Mouse (Mus musculus) hindbrain, embryonic 13.5 days (tissue): Measurements from ENCODE around the gene Ndufb8. TPM values are rescaled to one million over a fixed set of nuclear protein-coding genes. Genes with fewer than 3 reads are reported as not detected.

Experiments
- ATAC-seq: fragments of 200-750 bp; cut with Nextera tagmentation; 2 replicates; pipeline ENCODE4 v1.8.0; 2017; ENCODE audit warnings: moderate TSS enrichment; ENCODE audit not compliant: low FRiP score
- H3K27ac ChIP-seq: fragments of 300-500 bp; sonication (generic); 2 replicates; pipeline ENCODE4 v1.5.1; 2015; ENCODE audit warnings: inconsistent platforms, mild to moderate bottlenecking, moderate library complexity
- H3K27me3 ChIP-seq: fragments of 300-500 bp; sonication (generic); 2 replicates; pipeline ENCODE4 v1.6.1; 2015; ENCODE audit warnings: mild to moderate bottlenecking, inconsistent platforms
- H3K36me3 ChIP-seq: fragments of 300-500 bp; sonication (generic); 2 replicates; pipeline ENCODE4 v1.6.1; 2015; ENCODE audit warnings: mild to moderate bottlenecking, inconsistent platforms
- H3K4me1 ChIP-seq: fragments of 300-500 bp; sonication (generic); replicated peaks from 2 replicates; pipeline ENCODE4 v1.6.1; 2015; ENCODE audit warnings: inconsistent platforms
- H3K4me2 ChIP-seq: fragments of 300-500 bp; sonication (generic); 2 replicates; pipeline ENCODE4 v1.6.1; 2015; ENCODE audit warnings: inconsistent platforms, mild to moderate bottlenecking, moderate library complexity
- H3K4me3 ChIP-seq: fragments of 300-500 bp; sonication (generic); 2 replicates; pipeline ENCODE4 v1.5.1; 2015; ENCODE audit warnings: mild to moderate bottlenecking, inconsistent platforms
- H3K9ac ChIP-seq: fragments of 300-500 bp; sonication (generic); 2 replicates; pipeline ENCODE4 v1.6.1; 2015; ENCODE audit warnings: mild to moderate bottlenecking, inconsistent platforms
- H3K9me3 ChIP-seq: fragments of 300-500 bp; sonication (generic); 2 replicates; pipeline ENCODE4 v1.6.1; 2016; ENCODE audit warnings: inconsistent platforms
- WGBS: fragments of 180-500 bp; shearing (Covaris S2); methylation state at CpG from one replicate; pipeline ENCODE4 v1.1.7; 2015; 5-methylcytosine and 5-hydroxymethylcytosine counted together
- polyA plus RNA-seq: library from polyadenylated mRNA; unstranded; fragments of >200 nt; fragmentation: Nextera tagmentation; extraction: Ambion mirVana; gene quantifications from 2 replicates; pipeline ENCODE4 v1.2.1, GENCODE M21; 2015

Ndufb8 gene
- polyA plus RNA-seq, 1 experiment from 2014 or later: 592 TPM

DNA sequence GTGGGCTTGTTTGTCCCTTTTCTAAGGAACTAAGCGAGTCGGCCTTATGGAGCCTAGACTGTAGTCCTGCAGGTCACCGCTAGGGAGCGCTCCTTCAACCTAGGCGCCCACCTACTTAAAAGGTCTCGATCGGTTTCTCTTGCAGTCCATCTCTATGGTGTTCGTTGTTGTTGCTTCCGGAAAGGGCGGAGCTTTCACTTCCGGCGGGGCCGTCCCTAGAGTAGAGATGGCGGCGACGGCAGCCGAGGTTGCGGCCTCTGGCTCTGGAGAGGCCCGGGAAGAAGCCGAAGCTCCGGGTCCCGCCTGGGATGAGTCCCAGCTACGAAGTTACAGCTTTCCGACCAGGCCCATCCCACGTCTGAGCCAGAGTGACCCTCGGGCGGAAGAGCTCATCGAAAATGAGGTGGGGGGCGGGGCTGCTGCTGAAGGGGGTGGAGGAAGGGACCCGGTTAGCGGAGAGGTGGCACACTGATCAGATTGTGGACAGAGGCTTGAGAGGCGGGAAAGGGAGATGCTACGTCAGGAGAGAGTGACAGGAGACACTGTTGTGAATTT, 7.5 kb upstream of the Ndufb8 start, which contains the start of gene Hif1an:
TSS of gene Hif1an (plus strand) at position 199 of the 555 bp plus-strand sequence.
- ATAC-seq: peak; percentile 98
- H3K36me3 ChIP-seq: peaks cover 27% of the 10 kb centered on the region

DNA sequence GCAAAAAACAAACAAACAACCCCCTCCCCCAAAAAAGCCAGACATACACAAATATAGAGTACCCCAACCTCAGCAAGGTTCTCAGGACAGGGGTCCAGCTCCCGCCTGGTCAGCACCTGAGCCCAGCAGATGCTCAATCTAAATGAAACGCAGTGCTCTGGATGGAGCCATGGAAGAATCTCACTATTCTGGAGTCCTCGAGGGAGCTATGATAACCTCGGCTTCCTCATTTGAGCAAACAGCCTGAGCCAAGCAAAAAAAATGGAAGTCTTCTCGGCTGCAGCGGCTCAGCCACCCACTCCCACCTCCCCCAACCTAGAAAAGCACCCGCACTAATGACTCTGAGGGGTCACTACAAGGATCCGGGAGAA, 765 bp downstream of the Ndufb8 start:
- no peaks in the 10 kb centered on the region for H3K9me3 ChIP-seq
- WGBS: 7% methylated on average over 8 of the region's 8 CpGs
- peak overlapping the region; percentile 84 for H3K4me3 ChIP-seq
- no peak for ATAC-seq
- H3K36me3 ChIP-seq: peaks cover 41% of the 10 kb centered on the region
- H3K4me2 ChIP-seq: peak overlapping the region; percentile 91
- H3K9ac ChIP-seq: peak overlapping the region; percentile 91
- peak overlapping the region; percentile 86 for H3K27ac ChIP-seq
- peaks cover 15% of the 10 kb centered on the region for H3K27me3 ChIP-seq
- peaks cover 39% of the 10 kb centered on the region for H3K4me1 ChIP-seq

More for the DNA sequence above, 7.5 kb upstream of the Ndufb8 start, which contains the start of gene Hif1an:
- Histone ChIP-seq H3K27ac (peak within 1 kb of the TSS; percentile 84), H3K4me2 (peak within 1 kb of the TSS; percentile 89), H3K9me3 (no peaks in the 10 kb centered on the region), H3K9ac (peak within 1 kb of the TSS; percentile 85), H3K27me3 (peaks cover 16% of the 10 kb centered on the region), H3K4me3 (peak within 1 kb of the TSS; percentile 74), H3K4me1 (peaks cover 32% of the 10 kb centered on the region)
- 0% methylated on average over 33 of the region's 33 CpGs for WGBS

DNA sequence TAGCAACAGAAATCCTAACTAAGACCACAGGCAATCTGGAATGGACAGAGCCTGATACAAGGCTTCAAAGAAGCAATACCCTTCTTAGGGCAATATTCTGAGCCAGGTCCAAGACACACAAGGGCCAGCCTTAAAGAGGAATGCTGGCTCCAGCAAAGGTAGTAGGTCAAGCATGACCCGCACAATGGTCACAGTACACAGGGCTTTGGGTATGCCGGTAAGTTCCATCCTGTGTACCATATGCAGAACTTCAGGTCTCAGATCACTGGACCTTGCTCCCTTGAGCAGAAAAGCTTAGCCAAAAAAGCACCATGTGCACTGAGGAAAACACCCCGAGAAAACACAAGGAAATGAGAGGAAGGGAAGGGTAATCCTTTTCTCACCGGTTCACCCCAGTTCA, 2.0 kb downstream of the Ndufb8 start:
- Histone ChIP-seq H3K4me1 (peaks cover 39% of the 10 kb centered on the region), H3K9me3 (no peaks in the 10 kb centered on the region), H3K9ac (0 out of 2 replicates have a peak overlapping the region, but pooled peaks have one; percentile 5), H3K4me3 (peak overlapping the region; percentile 84; the same call in 1 of the 2 replicates), H3K27ac (no peak overlapping the region), H3K36me3 (peaks cover 53% of the 10 kb centered on the region), H3K27me3 (peaks cover 7% of the 10 kb centered on the region), H3K4me2 (peak overlapping the region; percentile 91)
- no peak for ATAC-seq
- WGBS: 97% methylated on average over 4 of the region's 4 CpGs

DNA sequence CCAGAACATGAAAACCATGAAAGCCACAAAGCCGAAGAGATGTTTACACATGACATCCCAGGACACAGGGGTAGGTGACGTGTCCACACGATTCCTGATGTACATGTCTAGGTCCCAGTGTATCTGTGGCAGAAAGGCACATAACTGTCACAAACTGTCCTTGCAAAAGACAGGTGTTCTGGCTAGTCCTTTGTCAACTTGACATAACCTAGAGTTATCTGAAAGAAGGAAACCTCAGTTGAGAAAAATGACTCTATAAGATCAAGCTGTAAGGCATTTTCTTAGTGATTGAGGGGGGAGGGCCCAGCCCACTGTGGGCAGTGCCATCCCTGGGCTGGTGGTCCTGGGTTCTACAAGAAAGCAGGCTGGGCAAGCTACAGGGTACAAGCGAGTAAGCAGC, 2.5 kb downstream of the Ndufb8 start, which contains the start of gene Gm20538:
TSS of gene Gm20538 (minus strand) at position 101 of the 400 bp plus-strand sequence.
- H3K4me1 ChIP-seq: peaks cover 39% of the 10 kb centered on the region
- peaks cover 2% of the 10 kb centered on the region; the same call in 1 of the 2 replicates for H3K27me3 ChIP-seq
- peak within 1 kb of the TSS; percentile 91 for H3K4me2 ChIP-seq
- 0 out of 2 replicates have a peak within 1 kb of the TSS, but pooled peaks have one; percentile 44 for H3K27ac ChIP-seq
- H3K9ac ChIP-seq: 0 out of 2 replicates have a peak within 1 kb of the TSS, but pooled peaks have one; percentile 5
- peaks cover 58% of the 10 kb centered on the region for H3K36me3 ChIP-seq
- WGBS: 96% methylated on average over 4 of the region's 4 CpGs
- ATAC-seq: no peak
- no peaks in the 10 kb centered on the region for H3K9me3 ChIP-seq
- H3K4me3 ChIP-seq: peak within 1 kb of the TSS; percentile 84; the same call in 1 of the 2 replicates

DNA sequence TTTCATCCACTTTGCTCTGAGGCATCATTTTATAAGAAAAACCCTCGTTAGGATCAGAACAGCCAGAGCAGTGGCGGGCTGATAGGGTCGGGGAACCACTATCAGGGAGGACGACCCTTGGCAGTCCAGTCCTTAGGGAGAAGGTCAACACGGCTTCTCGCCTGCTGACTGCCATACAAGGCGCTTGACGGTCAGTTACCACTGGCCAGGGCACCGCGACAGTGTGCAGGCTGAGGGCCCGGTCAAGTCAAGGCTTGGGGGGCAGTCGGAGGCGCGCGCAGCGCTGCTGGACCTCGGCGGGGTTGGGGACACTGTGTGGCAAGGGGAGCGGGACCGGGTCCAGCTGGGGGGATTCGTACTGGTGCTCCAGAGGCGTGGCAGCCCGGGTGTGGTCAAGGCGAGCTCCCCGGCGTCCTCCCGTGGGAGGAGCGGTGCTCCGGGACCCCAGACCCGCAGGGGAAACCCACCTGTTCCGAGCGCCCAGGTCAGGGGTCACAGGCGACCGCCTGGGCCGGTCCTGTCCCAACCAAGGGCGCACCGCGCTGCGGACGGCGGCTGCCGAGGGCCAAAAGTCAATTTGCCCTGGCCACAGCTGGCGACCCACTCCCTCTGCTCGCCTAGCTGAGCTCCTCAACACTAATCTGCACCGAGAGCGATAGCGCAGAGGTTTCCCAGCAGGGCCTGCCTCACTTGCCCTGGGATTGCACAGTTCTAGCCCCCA, 9.8 kb downstream of the Ndufb8 start, which contains the start of gene Sec31b:
TSS of gene Sec31b (minus strand) at position 544 of the 721 bp plus-strand sequence.
- H3K9ac ChIP-seq: peak within 1 kb of the TSS; percentile 74
- H3K4me3 ChIP-seq: peak within 1 kb of the TSS; percentile 45
- no peaks in the 10 kb centered on the region for H3K9me3 ChIP-seq
- peak; percentile 52 for ATAC-seq
- H3K36me3 ChIP-seq: peaks cover 28% of the 10 kb centered on the region
- H3K27me3 ChIP-seq: peaks cover 31% of the 10 kb centered on the region
- H3K4me2 ChIP-seq: peak within 1 kb of the TSS; percentile 71
- peaks cover 13% of the 10 kb centered on the region for H3K4me1 ChIP-seq
- WGBS: 1% methylated on average over 47 of the region's 47 CpGs
- no peak within 1 kb of the TSS for H3K27ac ChIP-seq

DNA sequence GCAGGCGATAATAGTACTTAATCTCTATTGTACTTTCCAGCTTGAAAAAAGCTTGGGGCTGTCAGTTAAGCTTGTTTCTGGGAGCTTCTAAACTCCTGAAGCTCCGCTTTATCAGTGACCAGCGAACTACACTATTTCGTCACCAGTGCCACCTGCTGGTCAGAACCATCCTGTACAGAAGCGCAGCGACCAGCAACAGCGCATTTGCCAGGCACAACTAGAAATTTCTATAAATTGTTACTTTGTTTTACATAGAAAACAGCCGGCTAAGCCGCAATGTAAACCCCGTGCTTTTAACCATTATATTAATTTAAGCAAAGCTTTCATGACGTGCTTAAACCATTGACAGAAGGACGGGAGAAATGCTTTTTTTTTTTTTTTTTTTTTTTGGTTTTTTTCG, 10.5 kb downstream of the Ndufb8 start:
- peaks cover 31% of the 10 kb centered on the region for H3K27me3 ChIP-seq
- H3K27ac ChIP-seq: no peak overlapping the region
- peak overlapping the region; percentile 71 for H3K4me2 ChIP-seq
- no peak for ATAC-seq
- 2% methylated on average over 13 of the region's 13 CpGs for WGBS
- peaks cover 21% of the 10 kb centered on the region for H3K36me3 ChIP-seq
- peaks cover 8% of the 10 kb centered on the region for H3K4me1 ChIP-seq
- H3K9ac ChIP-seq: no peak overlapping the region
- H3K9me3 ChIP-seq: 0 out of 2 replicates have a peak, but pooled peaks cover 5% of the 10 kb centered on the region
- peak overlapping the region; percentile 45; the same call in 1 of the 2 replicates for H3K4me3 ChIP-seq

DNA sequence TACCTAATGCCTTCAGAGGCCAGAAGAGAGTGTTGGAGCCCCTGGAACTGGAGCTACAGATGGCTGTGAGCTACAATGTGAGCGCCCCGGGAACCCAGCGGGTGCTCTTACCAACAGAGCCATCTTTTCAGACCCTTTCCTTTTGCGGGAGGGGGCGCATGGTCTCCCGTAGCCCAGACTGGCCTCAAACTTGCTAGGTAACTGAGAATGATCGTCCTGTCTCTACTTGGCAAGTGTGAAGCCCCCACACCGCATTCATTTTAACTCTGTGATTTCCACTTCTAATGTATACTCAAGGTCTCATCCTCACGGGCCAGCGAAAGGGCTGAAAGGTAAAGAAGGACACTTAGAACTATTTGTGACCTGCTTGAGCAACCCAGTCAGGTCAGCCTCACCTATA, 10.9 kb downstream of the Ndufb8 start:
- Histone ChIP-seq H3K36me3 (peaks cover 17% of the 10 kb centered on the region), H3K27ac (no peak overlapping the region), H3K4me3 (no peak overlapping the region), H3K4me1 (peaks cover 8% of the 10 kb centered on the region), H3K4me2 (peak overlapping the region; percentile 71; the same call in 1 of the 2 replicates), H3K9ac (no peak overlapping the region), H3K27me3 (peaks cover 31% of the 10 kb centered on the region), H3K9me3 (0 out of 2 replicates have a peak, but pooled peaks cover 6% of the 10 kb centered on the region)
- WGBS: 61% methylated on average over 10 of the region's 10 CpGs
- no peak for ATAC-seq

DNA sequence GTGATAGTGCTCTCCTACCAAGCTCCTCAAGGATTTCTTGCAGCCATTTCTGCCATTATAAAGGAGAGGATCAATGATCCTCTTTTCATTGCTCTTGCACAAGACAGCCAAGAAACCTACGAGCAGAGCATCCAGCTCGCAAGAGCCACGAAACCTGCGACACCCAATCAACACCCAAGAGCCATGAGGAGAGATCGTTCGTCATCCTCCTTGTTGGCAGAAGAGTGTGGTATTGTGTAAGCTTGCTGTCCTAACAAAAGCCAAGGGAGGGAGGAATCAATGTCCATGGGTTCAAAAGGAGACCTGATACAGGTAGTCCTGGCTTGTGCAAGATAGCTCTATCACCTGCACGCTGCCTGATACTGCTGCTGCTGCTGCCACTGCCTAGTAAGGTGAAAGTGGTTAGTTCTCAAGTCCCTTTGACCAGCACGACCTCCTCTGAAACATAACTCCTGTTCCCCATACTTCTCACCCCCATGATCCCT, 12.5 kb downstream of the Ndufb8 start:
- Histone ChIP-seq H3K9me3 (0 out of 2 replicates have a peak, but pooled peaks cover 6% of the 10 kb centered on the region), H3K4me3 (no peak overlapping the region), H3K36me3 (peaks cover under 1% of the 10 kb centered on the region; the same call in 1 of the 2 replicates), H3K4me2 (no peak overlapping the region), H3K9ac (no peak overlapping the region), H3K4me1 (peaks cover 8% of the 10 kb centered on the region), H3K27ac (no peak overlapping the region), H3K27me3 (peaks cover 31% of the 10 kb centered on the region)
- 90% methylated on average over 8 of the region's 8 CpGs for WGBS
- ATAC-seq: no peak

DNA sequence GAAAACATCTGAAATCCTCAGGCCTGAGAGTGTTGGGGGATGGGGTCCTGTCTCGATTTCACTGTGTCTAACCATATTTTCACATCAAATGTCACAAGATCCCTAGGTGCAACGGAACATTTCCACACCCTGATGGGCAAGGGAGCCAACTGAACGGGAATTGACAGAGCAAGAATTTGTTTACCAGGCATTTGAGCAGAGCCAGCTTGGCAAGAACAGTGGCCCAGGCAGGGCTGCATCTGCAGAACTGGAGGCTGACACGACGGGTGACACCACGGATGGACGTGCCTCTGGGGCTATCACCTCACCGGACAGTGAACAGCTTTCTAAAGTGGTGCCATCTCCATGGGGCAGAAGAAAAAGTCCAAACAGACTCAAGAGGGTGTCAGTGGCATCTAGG, 17.8 kb downstream of the Ndufb8 start:
- 90% methylated on average over 8 of the region's 8 CpGs for WGBS

DNA sequence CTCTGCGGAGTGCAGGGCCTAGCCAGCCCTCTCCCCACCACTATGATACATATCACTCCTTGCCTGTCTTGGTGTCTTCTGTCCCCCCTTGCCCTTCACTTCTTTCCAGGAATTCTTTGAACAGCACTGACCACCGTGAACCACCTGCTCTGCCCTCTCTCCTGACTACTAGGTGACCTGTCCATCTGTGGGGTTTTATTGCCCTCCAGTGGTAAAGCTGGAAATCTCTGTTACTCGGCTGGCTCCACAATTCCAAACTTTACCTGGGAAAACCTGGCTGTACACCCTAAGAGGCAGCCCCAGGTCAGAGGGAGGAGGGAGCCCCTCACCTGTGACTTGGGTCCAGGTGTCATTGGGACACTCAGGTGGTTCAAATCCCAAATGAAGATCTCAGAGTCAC, 19.9 kb downstream of the Ndufb8 start:
- Histone ChIP-seq H3K9me3 (0 out of 2 replicates have a peak, but pooled peaks cover 6% of the 10 kb centered on the region), H3K4me2 (no peak overlapping the region), H3K27ac (no peak overlapping the region), H3K4me3 (no peak overlapping the region), H3K36me3 (no peaks in the 10 kb centered on the region), H3K9ac (no peak overlapping the region), H3K4me1 (no peaks in the 10 kb centered on the region), H3K27me3 (peaks cover 29% of the 10 kb centered on the region)
- 31% methylated on average over 3 of the region's 3 CpGs for WGBS
- ATAC-seq: no peak

More for the DNA sequence above, 17.8 kb downstream of the Ndufb8 start:
- Histone ChIP-seq H3K4me2 (no peak overlapping the region), H3K36me3 (no peaks in the 10 kb centered on the region), H3K4me3 (no peak overlapping the region), H3K9me3 (0 out of 2 replicates have a peak, but pooled peaks cover 6% of the 10 kb centered on the region), H3K27ac (no peak overlapping the region), H3K4me1 (no peaks in the 10 kb centered on the region), H3K9ac (no peak overlapping the region), H3K27me3 (peaks cover 14% of the 10 kb centered on the region)
- no peak for ATAC-seq

DNA sequence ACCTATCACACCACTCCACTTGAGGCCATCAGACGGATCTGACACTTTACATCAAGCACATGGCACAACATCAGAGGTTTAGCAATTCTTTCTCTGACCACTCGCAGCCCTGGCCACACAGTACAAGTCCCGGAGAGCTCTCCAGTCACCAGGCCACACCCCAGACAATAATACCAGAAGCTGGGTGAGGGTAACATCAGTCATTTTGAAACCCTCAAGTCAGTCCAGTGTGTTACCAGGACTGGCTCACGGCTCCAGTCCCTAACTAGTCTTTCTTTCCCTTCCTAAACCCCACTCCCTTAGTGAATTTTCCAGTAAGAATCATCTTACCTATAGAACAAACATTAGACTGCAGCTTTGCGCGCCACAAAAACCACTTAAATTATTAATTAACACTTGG, 25.2 kb downstream of the Ndufb8 start:
- ATAC-seq: no peak
- H3K9ac ChIP-seq: no peak overlapping the region
- H3K36me3 ChIP-seq: no peaks in the 10 kb centered on the region
- H3K27me3 ChIP-seq: peaks cover 37% of the 10 kb centered on the region
- WGBS: 82% methylated on average over 6 of the region's 6 CpGs
- no peaks in the 10 kb centered on the region for H3K9me3 ChIP-seq
- H3K4me1 ChIP-seq: no peaks in the 10 kb centered on the region
- no peak overlapping the region for H3K27ac ChIP-seq
- H3K4me2 ChIP-seq: no peak overlapping the region
- H3K4me3 ChIP-seq: no peak overlapping the region

DNA sequence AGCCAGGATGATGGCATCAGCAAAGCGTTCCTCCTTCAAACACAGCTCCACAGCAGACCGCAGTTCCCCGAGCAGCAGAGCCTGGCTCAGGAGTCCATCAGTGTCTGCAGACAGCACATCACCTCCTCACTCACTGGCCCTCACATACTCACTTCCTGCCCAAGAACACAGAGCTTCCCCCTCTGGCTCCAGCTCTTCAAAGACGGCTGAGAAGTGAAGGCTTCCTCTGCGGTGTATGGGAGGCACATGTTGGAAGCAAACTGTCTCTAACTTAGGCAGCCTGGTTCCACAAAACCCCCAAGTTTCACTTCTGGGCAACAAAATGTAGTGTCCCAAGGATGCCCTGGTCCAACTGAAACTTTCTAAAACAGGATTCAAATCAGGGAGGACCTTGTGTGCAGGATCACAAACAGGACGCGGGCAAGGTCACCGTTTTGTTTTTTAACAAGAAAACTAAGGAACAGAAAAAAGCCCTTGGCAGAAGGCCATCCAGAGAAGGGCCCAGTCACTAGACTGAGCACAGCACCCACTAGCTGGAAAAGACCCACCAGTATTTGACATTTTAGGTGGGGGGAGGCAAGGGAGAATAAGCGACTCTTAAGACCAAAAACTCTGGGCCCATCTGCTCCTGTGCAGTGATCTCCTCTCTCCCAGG, 29.6 kb downstream of the Ndufb8 start:
- 89% methylated on average over 9 of the region's 9 CpGs for WGBS
- H3K27me3 ChIP-seq: peaks cover 45% of the 10 kb centered on the region

More for the DNA sequence above, 29.6 kb downstream of the Ndufb8 start:
- Histone ChIP-seq H3K4me3 (no peak overlapping the region), H3K36me3 (no peaks in the 10 kb centered on the region), H3K9ac (no peak overlapping the region), H3K4me1 (no peaks in the 10 kb centered on the region), H3K9me3 (no peaks in the 10 kb centered on the region), H3K4me2 (no peak overlapping the region), H3K27ac (no peak overlapping the region)
- ATAC-seq: no peak
